Mouse (Mus musculus): ENCODE measurements around the gene Olfr54.
"Not testable (repeated sequence)": the region's sequence is repeated elsewhere in the genome, so short reads cannot be mapped to it uniquely, and the experiment has no call there.

DNA sequence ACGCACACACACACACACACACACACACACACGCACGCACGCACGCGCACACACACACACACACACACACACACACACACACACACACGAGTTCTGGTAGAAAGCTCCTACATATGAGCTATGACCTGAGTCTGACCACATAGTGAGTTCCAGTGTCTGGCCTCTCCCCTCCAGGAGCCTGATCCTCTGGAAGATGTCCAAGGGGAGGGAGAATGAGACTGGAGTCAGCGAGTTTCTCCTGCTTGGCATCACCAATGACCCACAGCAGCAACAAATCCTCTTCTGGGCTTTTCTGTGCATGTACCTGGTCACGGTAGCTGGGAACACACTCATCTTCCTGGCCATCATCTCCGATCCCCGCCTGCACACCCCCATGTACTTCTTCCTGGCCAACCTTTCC lies 12.8 kb downstream of the Olfr54 start:
- TF ChIP-seq CTCF, POLR2A (IDR thresholded peaks at IDR 0.05; ENCODE audit: extremely low read depth, insufficient read depth, low read length): not testable (repeated sequence)
